ENCODE assay signal across 10 mouse cellular contexts in genomic region chr9:100301613-100302012, GRCm38 (mm10).
DNase-seq lines count a peak whose midpoint lies in the region; ATAC-seq and TF ChIP-seq lines count a peak whose summit lies in the region.
"Had no signal": no experiment of that assay in that cellular context is flagged by ENCODE, and none has a peak within 500 bp of the region (broad histone marks: within the 10 kb centered on the region; RNA-seq: fewer than 3 reads in every experiment).

No protein-coding gene starts in this region.

- peak; percentile 45 for TF ChIP-seq CTCF in heart, adult 2 months (IDR thresholded peaks at IDR 0.05)

- WGBS in heart, adult 2 months = 59% methylated on average over 12 of the region's 12 CpGs
- 67% methylated on average over 12 of the region's 12 CpGs for WGBS in midbrain, embryonic 11.5 days
- WGBS in midbrain, embryonic 16.5 days = 42% methylated on average over 12 of the region's 12 CpGs

- TF ChIP-seq EP300 in heart, adult 2 months (IDR thresholded peaks at IDR 0.05; ENCODE audit: insufficient read depth, low read depth, low read length) = no peak

- H3K9ac ChIP-seq in heart, adult 2 months (ENCODE audit: low read depth, low read length) = no peak overlapping the region
- H3K9ac ChIP-seq in midbrain, embryonic 11.5 days (ENCODE audit: low read length) = no peak overlapping the region
- no peak overlapping the region for H3K9ac ChIP-seq in midbrain, embryonic 16.5 days (ENCODE audit: low read depth, low read length)
- H3K9ac ChIP-seq: heart, embryonic 15.5 days; lung, embryonic 15.5 days had no signal

- intact Hi-C loops in heart, adult 2 months (cut with DNase I) = no loop called here

- no peaks in the 10 kb centered on the region for H3K4me1 ChIP-seq in heart, adult 2 months (ENCODE audit: control insufficient read depth, insufficient read depth, low read length)
- no peaks in the 10 kb centered on the region for H3K4me1 ChIP-seq in midbrain, embryonic 11.5 days (ENCODE audit: control insufficient read depth, insufficient read depth, low read length)
- H3K4me1 ChIP-seq in midbrain, embryonic 16.5 days (ENCODE audit: control insufficient read depth, insufficient read depth, low read length) = peaks cover 12% of the 10 kb centered on the region
- H3K4me1 ChIP-seq: heart, embryonic 15.5 days; lung, embryonic 15.5 days had no signal

- H3K79me2 ChIP-seq in heart, adult 2 months (replicated peaks; ENCODE audit: control insufficient read depth, insufficient read depth, low read length) = no peaks in the 10 kb centered on the region

- no peaks in the 10 kb centered on the region for H3K9me3 ChIP-seq in midbrain, embryonic 11.5 days (ENCODE audit: control insufficient read depth, low read length)
- H3K9me3 ChIP-seq in midbrain, embryonic 16.5 days (replicated peaks; ENCODE audit: control insufficient read depth, low read length, poor library complexity, severe bottlenecking) = no peaks in the 10 kb centered on the region
- H3K9me3 ChIP-seq: heart, embryonic 15.5 days; lung, embryonic 15.5 days had no signal

- no peak overlapping the region for H3K27ac ChIP-seq in heart, adult 2 months
- no peak overlapping the region for H3K27ac ChIP-seq in midbrain, embryonic 11.5 days (ENCODE audit: low read depth, low read length)
- H3K27ac ChIP-seq in midbrain, embryonic 16.5 days (ENCODE audit: low read length) = no peak overlapping the region
- H3K27ac ChIP-seq: heart, embryonic 15.5 days; lung, embryonic 15.5 days had no signal

- no peak overlapping the region for H3K4me3 ChIP-seq in heart, adult 2 months
- H3K4me3 ChIP-seq in midbrain, embryonic 11.5 days (ENCODE audit: low read depth, low read length) = no peak overlapping the region
- no peak overlapping the region for H3K4me3 ChIP-seq in midbrain, embryonic 16.5 days (ENCODE audit: low read depth, low read length)
- H3K4me3 ChIP-seq: heart, embryonic 15.5 days; lung, embryonic 15.5 days had no signal

- H3K27me3 ChIP-seq in heart, adult 2 months (ENCODE audit: control insufficient read depth, insufficient read depth, low read length) = no peaks in the 10 kb centered on the region
- H3K27me3 ChIP-seq in midbrain, embryonic 11.5 days (ENCODE audit: control insufficient read depth, insufficient read depth, low read length) = no peaks in the 10 kb centered on the region
- H3K27me3 ChIP-seq in midbrain, embryonic 16.5 days (ENCODE audit: control insufficient read depth, insufficient read depth, low read depth, low read length) = no peaks in the 10 kb centered on the region
- H3K27me3 ChIP-seq: heart, embryonic 15.5 days; lung, embryonic 15.5 days had no signal

- TF ChIP-seq POLR2A in heart, adult 2 months (IDR thresholded peaks at IDR 0.05; ENCODE audit: insufficient read depth, low read depth, low read length) = no peak

- ATAC-seq in midbrain, embryonic 11.5 days (ENCODE audit: low FRiP score) = no peak
- ATAC-seq in midbrain, embryonic 16.5 days = no peak

- DNase-seq in heart, adult 2 months = no peak
- DNase-seq in heart, adult 9 months (ENCODE audit: low spot score in 2 of 2) = no peak
- DNase-seq in midbrain, embryonic 11.5 days (ENCODE audit: low spot score, missing footprints) = peak; percentile 90
- peak; percentile 13 for DNase-seq in embryo, embryonic 10 days (ENCODE audit: low spot score)
- DNase-seq in retina, postnatal 7 days (ENCODE audit: low read depth, low spot score) = peak; percentile 52
- DNase-seq in urinary bladder, postnatal 36 days (ENCODE audit: low spot score in 2 of 2) = no peak
- DNase-seq in thymus, postnatal 0 days (ENCODE audit: low spot score) = no peak

- H3K4me2 ChIP-seq in midbrain, embryonic 11.5 days = no peak overlapping the region
- H3K4me2 ChIP-seq in midbrain, embryonic 16.5 days (ENCODE audit: low read length) = no peak overlapping the region
- H3K4me2 ChIP-seq: heart, embryonic 15.5 days; lung, embryonic 15.5 days had no signal

- no peaks in the 10 kb centered on the region for H3K36me3 ChIP-seq in heart, adult 2 months (ENCODE audit: control insufficient read depth, insufficient read depth, low read length)
- no peaks in the 10 kb centered on the region for H3K36me3 ChIP-seq in midbrain, embryonic 11.5 days (ENCODE audit: control insufficient read depth, insufficient read depth, low read length)
- no peaks in the 10 kb centered on the region for H3K36me3 ChIP-seq in midbrain, embryonic 16.5 days (ENCODE audit: control insufficient read depth, insufficient read depth, low read length)
- H3K36me3 ChIP-seq: heart, embryonic 15.5 days; lung, embryonic 15.5 days had no signal

Comparison
In these comparisons a context has a peak if more than half of its experiments do, and no peak if none do; other contexts are left out.
1. DNase-seq: peak in midbrain, embryonic 11.5 days (single experiment), embryo, embryonic 10 days (single experiment) and retina, postnatal 7 days (single experiment); none in heart, adult 2 months (0 of 2), heart, adult 9 months (0 of 2), urinary bladder, postnatal 36 days (0 of 2) and thymus, postnatal 0 days (single experiment).